Mouse (Mus musculus) heart, embryonic 11.5 days (tissue): Measurements from ENCODE around the gene Gsg1. TPM values are rescaled to one million over a fixed set of nuclear protein-coding genes. Genes with fewer than 3 reads are reported as not detected.

Experiments
- ATAC-seq: fragments of 200-750 bp; cut with Nextera tagmentation; replicated peaks from 2 replicates; pipeline ENCODE4 v1.8.0; 2017; ENCODE audit warnings: moderate library complexity; ENCODE audit not compliant: insufficient number of reproducible peaks, low FRiP score, low TSS enrichment
- H3K27ac ChIP-seq: fragments of 300-500 bp; sonication (generic); 2 replicates; pipeline ENCODE4 v1.5.1; 2014; ENCODE audit warnings: mild to moderate bottlenecking, low read depth, low read length
- H3K27me3 ChIP-seq: fragments of 300-500 bp; sonication (generic); 2 replicates; pipeline ENCODE4 v1.6.1; 2014; ENCODE audit warnings: mild to moderate bottlenecking, low read length, mixed read lengths; ENCODE audit not compliant: control insufficient read depth, insufficient read depth
- H3K36me3 ChIP-seq: fragments of 300-500 bp; sonication (generic); 2 replicates; pipeline ENCODE4 v1.6.1; 2014; ENCODE audit warnings: mild to moderate bottlenecking, low read length, moderate library complexity, mixed read lengths; ENCODE audit not compliant: control insufficient read depth, insufficient read depth
- H3K4me1 ChIP-seq: fragments of 300-500 bp; sonication (generic); 2 replicates; pipeline ENCODE4 v1.6.1; 2014; ENCODE audit warnings: low read length; ENCODE audit not compliant: control insufficient read depth, insufficient read depth
- H3K4me2 ChIP-seq: fragments of 300-500 bp; sonication (generic); 2 replicates; pipeline ENCODE4 v1.6.1; 2014; ENCODE audit warnings: mild to moderate bottlenecking, moderate library complexity
- H3K4me3 ChIP-seq: fragments of 300-500 bp; sonication (generic); 2 replicates; pipeline ENCODE4 v1.5.1; 2014; ENCODE audit warnings: low read depth, low read length
- H3K9ac ChIP-seq: fragments of 300-500 bp; sonication (generic); 2 replicates; pipeline ENCODE4 v1.6.1; 2014; ENCODE audit warnings: mild to moderate bottlenecking, low read depth, low read length, moderate library complexity
- H3K9me3 ChIP-seq: fragments of 300-500 bp; sonication (generic); replicated peaks from 2 replicates; pipeline ENCODE4 v1.6.1; 2016; ENCODE audit warnings: low read length; ENCODE audit not compliant: control insufficient read depth
- WGBS: fragments of 180-500 bp; shearing (Covaris S2); extraction: QIAGEN DNeasy Blood & Tissue Kit; methylation state at CpG from one replicate; pipeline ENCODE4 v1.1.7; 2014; ENCODE audit not compliant: insufficient replicate concordance; 5-methylcytosine and 5-hydroxymethylcytosine counted together
- polyA plus RNA-seq: library from polyadenylated mRNA; unstranded; fragments of >200 nt; fragmentation: Nextera tagmentation; extraction: Ambion mirVana; gene quantifications from 2 replicates; pipeline ENCODE4 v1.2.1, GENCODE M21; 2014

The Gsg1 gene
- polyA plus RNA-seq: 1.0 and 1.1 TPM in 2 replicates

DNA sequence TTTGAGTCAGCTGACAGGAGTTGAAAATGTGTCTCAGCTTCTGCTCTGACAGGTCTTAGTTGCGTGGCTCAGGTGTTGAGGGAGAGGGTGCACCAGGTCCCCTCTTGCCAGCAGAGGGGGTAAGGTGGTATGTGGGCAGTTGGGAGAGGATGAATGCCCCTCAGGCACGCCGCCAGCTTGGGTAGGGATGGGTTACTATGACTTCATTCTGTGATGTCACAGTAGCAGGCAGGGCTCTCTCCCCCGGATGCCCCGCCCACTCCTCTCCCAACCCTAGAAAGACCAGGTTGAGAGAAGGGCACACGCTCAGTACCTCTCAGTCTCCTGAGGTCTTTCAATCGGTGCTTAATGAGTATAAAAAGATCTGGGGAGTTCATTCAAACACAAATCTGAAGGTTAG lies at the start of gene Gsg1:
Gsg1 (minus strand) TSS at position 199 of the 400 bp plus-strand sequence.
- H3K27ac ChIP-seq: no peak within 1 kb of the TSS
- H3K9ac ChIP-seq: no peak within 1 kb of the TSS
- H3K4me2 ChIP-seq: no peak within 1 kb of the TSS
- H3K4me1 ChIP-seq: peaks cover 14% of the 10 kb centered on the region
- H3K9me3 ChIP-seq: no peaks in the 10 kb centered on the region
- no peak within 1 kb of the TSS for H3K4me3 ChIP-seq
- WGBS: 82% methylated on average over 7 of the region's 7 CpGs
- H3K27me3 ChIP-seq: no peaks in the 10 kb centered on the region
- ATAC-seq: no peak
- H3K36me3 ChIP-seq: no peaks in the 10 kb centered on the region

DNA sequence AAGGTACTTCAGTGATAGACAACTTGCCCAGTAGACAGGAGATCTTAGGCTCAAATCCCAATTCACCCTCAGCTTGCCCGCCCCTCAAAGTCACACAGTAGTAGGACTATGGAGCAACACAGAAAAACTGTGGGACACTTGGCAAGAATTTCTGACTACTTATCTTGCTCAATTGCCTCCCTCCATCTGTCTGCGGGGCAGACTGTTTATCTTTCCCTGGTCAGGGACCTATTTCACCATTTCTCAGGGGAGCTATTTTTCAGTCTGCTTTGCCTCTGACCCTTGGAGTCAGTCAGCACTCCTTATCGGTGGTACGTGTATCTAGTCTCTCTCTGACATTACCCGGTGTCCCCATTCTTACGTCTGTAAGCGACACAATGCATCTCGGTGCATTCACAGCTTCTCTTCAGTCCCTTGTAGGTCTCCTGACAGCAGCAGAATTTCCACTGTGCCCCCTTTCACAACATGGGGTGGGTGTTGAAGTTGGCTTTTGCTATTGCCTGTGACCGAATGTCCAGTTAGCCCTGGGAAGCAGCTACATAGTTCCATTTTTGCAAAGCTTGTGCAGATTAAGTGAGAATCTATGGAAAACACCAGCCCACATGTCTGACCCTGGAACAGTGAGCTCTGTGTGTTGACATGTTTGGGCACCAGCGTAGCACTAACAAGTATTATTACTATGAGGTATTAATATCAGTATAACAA lies 48.4 kb upstream of the Gsg1 start:
- no peak overlapping the region for H3K9ac ChIP-seq
- H3K9me3 ChIP-seq: no peaks in the 10 kb centered on the region

DNA sequence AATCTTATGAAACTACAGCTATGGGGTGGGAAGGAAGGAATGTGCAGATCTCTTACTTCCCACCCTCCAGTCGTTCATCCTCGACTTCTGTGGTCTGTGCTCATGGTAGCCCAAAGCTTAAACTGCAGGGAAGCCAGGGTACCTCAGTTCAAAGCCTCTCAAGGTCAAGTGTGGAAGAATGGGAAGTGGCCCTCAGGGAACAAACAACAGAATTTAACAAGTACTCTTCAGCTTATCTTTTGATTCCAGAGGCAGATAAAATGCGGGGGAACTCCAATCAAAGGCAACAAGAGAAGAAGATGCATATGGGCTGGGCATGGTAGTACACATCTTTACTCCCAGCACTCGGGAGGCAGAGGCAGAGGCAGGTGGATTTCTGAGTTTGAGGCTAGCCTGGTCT lies 46.3 kb upstream of the Gsg1 start:
- Histone ChIP-seq H3K27me3 (no peaks in the 10 kb centered on the region), H3K9ac (no peak overlapping the region), H3K4me3 (no peak overlapping the region), H3K27ac (no peak overlapping the region), H3K4me2 (no peak overlapping the region), H3K36me3 (no peaks in the 10 kb centered on the region), H3K4me1 (0 out of 2 replicates have a peak, but pooled peaks cover 3% of the 10 kb centered on the region), H3K9me3 (no peaks in the 10 kb centered on the region)
- WGBS: 76% methylated on average over 4 of the region's 4 CpGs
- ATAC-seq: no peak

More for the DNA sequence above, 48.4 kb upstream of the Gsg1 start:
- H3K27ac ChIP-seq: no peak overlapping the region
- WGBS: 37% methylated on average over 10 of the region's 10 CpGs
- no peak overlapping the region for H3K4me2 ChIP-seq
- H3K27me3 ChIP-seq: no peaks in the 10 kb centered on the region
- H3K36me3 ChIP-seq: no peaks in the 10 kb centered on the region
- H3K4me1 ChIP-seq: 0 out of 2 replicates have a peak, but pooled peaks cover 3% of the 10 kb centered on the region
- ATAC-seq: no peak
- no peak overlapping the region for H3K4me3 ChIP-seq

DNA sequence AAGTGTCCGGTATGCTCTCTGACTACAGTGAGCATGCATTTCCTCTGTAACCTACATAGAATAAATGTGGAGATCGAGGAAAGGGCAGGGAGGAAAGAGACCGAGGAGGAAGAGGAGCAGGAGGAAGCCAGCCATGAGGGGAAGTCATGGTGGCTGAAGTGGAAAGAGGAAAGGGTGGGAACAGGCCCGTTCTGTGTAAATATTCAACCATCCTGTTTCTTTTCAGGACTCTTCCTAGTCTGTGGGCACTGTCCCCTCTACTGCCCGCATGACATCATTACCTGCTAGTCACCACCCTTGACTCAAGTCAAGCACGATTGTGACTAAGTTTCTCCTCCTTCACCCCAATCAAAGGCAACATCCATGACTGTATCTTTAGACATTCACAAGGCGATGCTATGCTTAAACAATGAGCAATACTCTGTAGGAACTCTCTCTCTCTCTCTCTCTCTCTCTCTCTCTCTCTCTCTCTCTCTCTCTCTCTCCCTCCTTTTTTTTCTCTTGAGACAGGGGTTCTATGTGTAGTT lies 44.9 kb upstream of the Gsg1 start:
- Histone ChIP-seq H3K27me3 (no peaks in the 10 kb centered on the region), H3K9ac (no peak overlapping the region), H3K36me3 (no peaks in the 10 kb centered on the region), H3K4me1 (no peaks in the 10 kb centered on the region), H3K4me2 (no peak overlapping the region), H3K9me3 (no peaks in the 10 kb centered on the region), H3K27ac (no peak overlapping the region), H3K4me3 (no peak overlapping the region)
- ATAC-seq: no peak
- WGBS: 60% methylated on average over 7 of the region's 7 CpGs

DNA sequence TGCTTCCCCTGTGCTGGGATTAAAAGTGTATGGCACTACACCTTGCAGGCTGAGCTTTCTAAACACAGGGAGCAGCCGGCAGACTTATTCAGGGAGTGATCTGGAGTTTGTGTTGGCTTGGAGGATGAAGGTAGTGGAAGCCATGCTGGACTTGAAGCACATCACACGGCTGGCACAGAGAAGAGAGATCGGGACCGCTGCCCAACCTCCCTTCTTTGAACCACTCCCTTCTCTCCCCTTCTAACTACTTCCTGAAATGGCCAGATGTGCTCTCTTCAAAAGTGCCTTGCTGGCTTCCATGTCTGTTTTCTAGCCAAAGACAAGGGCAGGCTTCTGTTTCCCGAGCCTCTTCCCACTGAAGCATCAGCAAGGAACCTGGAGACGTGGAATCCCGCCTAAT lies 43.4 kb upstream of the Gsg1 start:
- H3K9ac ChIP-seq: no peak overlapping the region
- H3K27ac ChIP-seq: no peak overlapping the region
- H3K4me2 ChIP-seq: no peak overlapping the region
- no peaks in the 10 kb centered on the region for H3K36me3 ChIP-seq
- H3K4me1 ChIP-seq: no peaks in the 10 kb centered on the region
- no peaks in the 10 kb centered on the region for H3K9me3 ChIP-seq
- 81% methylated on average over 7 of the region's 7 CpGs for WGBS
- no peak overlapping the region for H3K4me3 ChIP-seq
- ATAC-seq: no peak
- H3K27me3 ChIP-seq: no peaks in the 10 kb centered on the region

DNA sequence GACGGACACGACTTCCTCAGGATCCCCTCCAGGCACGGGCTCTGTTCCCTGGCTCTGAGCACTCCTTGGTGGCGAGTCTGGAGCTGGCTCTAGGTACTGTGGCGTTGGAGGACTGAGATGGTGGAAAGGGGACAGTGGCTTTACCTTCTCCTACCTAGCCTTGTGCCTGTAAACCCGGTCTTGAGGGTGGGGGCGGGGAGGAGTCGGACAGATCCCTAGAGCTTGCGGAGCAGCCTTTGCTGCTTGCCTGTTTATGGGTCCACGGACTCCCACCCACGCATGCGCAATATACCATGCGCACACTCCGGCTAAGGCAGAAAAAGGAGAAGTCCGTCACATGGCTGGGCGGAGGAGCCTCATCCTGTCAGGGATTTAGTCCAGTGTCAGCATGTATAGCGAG lies 42.1 kb upstream of the Gsg1 start:
- WGBS: 75% methylated on average over 17 of the region's 17 CpGs
- Histone ChIP-seq H3K4me1 (no peaks in the 10 kb centered on the region), H3K9ac (no peak overlapping the region), H3K4me2 (no peak overlapping the region), H3K27ac (no peak overlapping the region), H3K4me3 (no peak overlapping the region), H3K36me3 (no peaks in the 10 kb centered on the region), H3K9me3 (no peaks in the 10 kb centered on the region), H3K27me3 (no peaks in the 10 kb centered on the region)
- ATAC-seq: no peak

DNA sequence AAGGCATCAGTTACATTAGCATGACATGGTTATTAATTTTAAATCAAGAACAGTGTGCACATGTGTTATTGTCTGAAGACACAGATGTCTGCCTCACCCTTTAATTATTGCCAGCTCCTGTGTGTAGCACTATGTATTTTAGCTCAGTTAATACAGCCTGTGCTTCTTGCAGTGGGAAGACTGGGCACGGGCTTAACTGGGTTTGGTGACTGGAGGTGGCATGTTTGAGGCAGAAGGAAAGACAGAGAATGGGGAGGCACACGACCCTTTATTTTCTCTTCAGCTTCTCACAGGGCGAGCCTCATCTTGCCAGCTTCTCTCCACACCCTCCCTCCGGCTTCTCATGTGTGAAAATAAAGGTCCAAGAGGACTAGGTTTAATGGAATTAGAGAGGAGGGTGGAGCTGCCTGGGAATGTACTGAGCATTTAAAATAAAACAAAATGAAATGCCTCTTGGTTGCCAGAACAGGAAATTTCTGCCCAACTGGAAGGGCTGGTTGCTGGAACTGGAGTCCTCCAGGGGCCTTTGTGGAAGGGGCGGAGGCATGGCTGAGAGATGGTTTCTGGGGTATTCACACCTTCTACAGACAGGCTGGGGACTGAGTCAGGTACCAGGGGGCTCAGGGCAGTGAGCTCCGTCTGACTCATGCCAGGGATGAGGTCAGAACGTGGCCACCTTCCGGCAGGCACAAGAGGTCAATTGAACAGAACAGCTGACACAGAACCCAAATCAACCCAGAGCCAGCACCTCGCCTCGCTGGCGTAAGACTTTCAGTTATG lies 41.1 kb upstream of the Gsg1 start:
- no peak overlapping the region for H3K4me2 ChIP-seq
- no peak for ATAC-seq
- no peak overlapping the region for H3K27ac ChIP-seq
- no peak overlapping the region for H3K4me3 ChIP-seq
- 69% methylated on average over 11 of the region's 11 CpGs for WGBS
- H3K9ac ChIP-seq: no peak overlapping the region
- no peaks in the 10 kb centered on the region for H3K4me1 ChIP-seq
- no peaks in the 10 kb centered on the region for H3K36me3 ChIP-seq
- no peaks in the 10 kb centered on the region for H3K9me3 ChIP-seq
- no peaks in the 10 kb centered on the region for H3K27me3 ChIP-seq

DNA sequence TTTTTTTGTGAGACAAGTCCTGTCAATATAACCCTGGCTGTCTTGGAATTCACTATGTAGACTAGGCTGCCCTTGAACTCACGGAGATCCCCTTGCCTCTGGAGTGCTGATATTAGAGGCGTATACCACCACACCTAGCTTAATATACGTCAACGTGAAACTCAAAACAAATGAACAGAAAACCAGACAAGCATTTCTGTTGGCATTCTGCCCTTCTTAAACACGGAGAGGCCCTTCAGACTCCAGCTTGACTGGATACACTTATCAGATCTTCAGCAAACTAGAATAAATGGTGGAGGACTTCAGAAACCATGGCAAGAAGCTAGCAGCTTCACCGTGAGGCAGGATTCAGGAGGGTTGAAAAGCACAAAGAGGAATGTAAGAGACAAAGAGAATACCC lies 40.0 kb upstream of the Gsg1 start:
- Histone ChIP-seq H3K27me3 (no peaks in the 10 kb centered on the region), H3K4me1 (no peaks in the 10 kb centered on the region), H3K36me3 (no peaks in the 10 kb centered on the region), H3K4me2 (no peak overlapping the region), H3K4me3 (no peak overlapping the region), H3K27ac (no peak overlapping the region), H3K9me3 (no peaks in the 10 kb centered on the region), H3K9ac (no peak overlapping the region)
- ATAC-seq: no peak
- WGBS: 72% methylated on average over 6 of the region's 6 CpGs
